Mouse (Mus musculus): ENCODE results near the gene Rnf182. TPM values are rescaled to one million over a fixed set of nuclear protein-coding genes. Genes with fewer than 3 reads are reported as not detected.

Gene Rnf182
- polyA plus RNA-seq, 1 experiment from 2014 or later = 1.9 TPM

- Histone ChIP-seq H3K4me1 (replicated peaks) (peaks cover 4% of the 10 kb centered on the region; the same call in 1 of the 2 replicates), H3K9ac (no peak overlapping the region), H3K27me3 (replicated peaks) (no peaks in the 10 kb centered on the region), H3K4me2 (replicated peaks) (peak overlapping the region; percentile 89), H3K9me3 (no peaks in the 10 kb centered on the region), H3K4me3 (replicated peaks) (peak overlapping the region; percentile 68), H3K36me3 (no peaks in the 10 kb centered on the region), H3K27ac (no peak overlapping the region)
- WGBS = 41% methylated on average over 6 of the region's 6 CpGs
- no peak for ATAC-seq
These were observed 1.0 kb downstream of the Rnf182 start for GRCm38 (mm10) chr13:43616551-43616950.

GRCm38 (mm10) chr13:43619550-43620175, 4.2 kb downstream of the Rnf182 start:
- Histone ChIP-seq H3K9me3 (no peaks in the 10 kb centered on the region), H3K4me3 (replicated peaks) (no peak overlapping the region), H3K27me3 (replicated peaks) (no peaks in the 10 kb centered on the region), H3K36me3 (no peaks in the 10 kb centered on the region), H3K9ac (no peak overlapping the region), H3K27ac (no peak overlapping the region), H3K4me1 (replicated peaks) (peaks cover 4% of the 10 kb centered on the region; the same call in 1 of the 2 replicates), H3K4me2 (replicated peaks) (no peak overlapping the region)
- WGBS = 64% methylated on average over 4 of the region's 4 CpGs
- ATAC-seq = no peak

- Histone ChIP-seq H3K4me3 (replicated peaks) (no peak overlapping the region), H3K36me3 (no peaks in the 10 kb centered on the region), H3K9ac (no peak overlapping the region), H3K27ac (no peak overlapping the region), H3K27me3 (replicated peaks) (no peaks in the 10 kb centered on the region), H3K9me3 (no peaks in the 10 kb centered on the region), H3K4me2 (replicated peaks) (no peak overlapping the region), H3K4me1 (replicated peaks) (no peaks in the 10 kb centered on the region)
- WGBS = 82% methylated on average over 5 of the region's 5 CpGs
- ATAC-seq = no peak
These were observed 12.4 kb downstream of the Rnf182 start for GRCm38 (mm10) chr13:43627922-43628321.

DNA sequence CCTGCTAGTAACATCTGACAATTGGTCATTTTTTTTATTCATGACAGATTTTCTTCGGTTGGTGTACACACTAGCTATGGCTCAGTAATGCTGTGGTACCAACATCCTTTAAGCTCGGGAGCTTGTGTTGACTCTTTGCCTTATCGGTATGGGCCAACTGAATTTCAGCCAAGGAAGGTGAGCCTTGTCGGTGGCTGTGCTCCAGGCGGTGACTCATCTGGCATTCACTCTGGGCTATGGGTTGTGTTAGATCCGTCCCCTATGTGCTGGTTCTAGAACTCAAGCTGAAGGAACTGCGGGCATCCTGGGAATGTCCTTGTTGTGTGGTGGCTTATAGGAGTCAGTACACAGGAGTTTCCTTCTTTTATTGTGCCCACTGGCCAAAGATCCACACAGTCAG, 14.3 kb downstream of the Rnf182 start:
- H3K9ac ChIP-seq = no peak overlapping the region
- ATAC-seq = no peak
- no peaks in the 10 kb centered on the region for H3K9me3 ChIP-seq
- no peak overlapping the region for H3K27ac ChIP-seq
- 77% methylated on average over 7 of the region's 7 CpGs for WGBS
- no peaks in the 10 kb centered on the region for H3K36me3 ChIP-seq
- H3K4me3 ChIP-seq (replicated peaks) = no peak overlapping the region
- H3K27me3 ChIP-seq (replicated peaks) = no peaks in the 10 kb centered on the region
- no peaks in the 10 kb centered on the region for H3K4me1 ChIP-seq (replicated peaks)
- no peak overlapping the region for H3K4me2 ChIP-seq (replicated peaks)

DNA sequence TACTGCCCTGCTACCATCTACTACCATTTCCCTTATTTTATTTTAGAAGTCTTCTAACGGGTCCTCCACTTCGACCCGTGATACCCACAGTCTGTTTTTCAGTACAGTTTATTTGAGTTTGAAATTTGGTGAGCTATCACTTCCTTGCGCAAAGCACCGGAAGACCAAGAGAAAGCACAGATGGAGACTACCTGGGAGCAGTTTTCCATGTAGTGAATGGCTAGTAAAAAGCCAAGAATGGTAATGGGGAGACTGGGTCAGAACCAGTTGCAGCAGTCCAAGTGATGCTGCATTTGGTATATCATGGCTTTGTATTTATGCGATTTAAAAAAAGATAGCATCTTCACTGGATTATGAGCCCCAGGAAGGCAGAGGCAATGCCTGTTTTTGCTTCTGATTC, 15.8 kb downstream of the Rnf182 start:
- no peak overlapping the region for H3K4me3 ChIP-seq (replicated peaks)
- H3K4me1 ChIP-seq (replicated peaks) = no peaks in the 10 kb centered on the region
- H3K9ac ChIP-seq = no peak overlapping the region
- H3K36me3 ChIP-seq = no peaks in the 10 kb centered on the region
- H3K27me3 ChIP-seq (replicated peaks) = no peaks in the 10 kb centered on the region
- H3K4me2 ChIP-seq (replicated peaks) = no peak overlapping the region
- no peaks in the 10 kb centered on the region for H3K9me3 ChIP-seq
- 88% methylated on average over 6 of the region's 6 CpGs for WGBS
- H3K27ac ChIP-seq = no peak overlapping the region
- ATAC-seq = no peak

DNA sequence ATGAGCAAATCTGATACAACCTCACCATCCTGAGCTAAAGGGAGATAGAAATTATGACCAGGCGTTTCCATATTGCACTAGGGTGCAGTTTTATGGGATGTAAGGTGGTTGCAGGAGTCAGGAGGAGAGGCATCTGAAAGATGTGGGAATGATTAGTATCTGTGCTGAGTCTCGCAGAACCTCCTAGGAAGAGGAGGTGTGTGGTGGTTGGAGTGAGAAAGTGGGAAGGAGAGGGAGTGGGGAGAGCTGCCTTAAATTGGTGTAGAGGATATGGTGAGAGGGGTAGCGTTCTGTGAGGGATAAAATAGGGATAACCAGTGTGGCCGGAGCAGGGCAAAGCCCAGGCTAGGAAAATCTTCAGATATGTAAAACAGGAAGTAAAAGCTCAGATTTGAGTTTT, 17.5 kb downstream of the Rnf182 start:
- Histone ChIP-seq H3K4me3 (replicated peaks) (no peak overlapping the region), H3K9ac (no peak overlapping the region), H3K36me3 (no peaks in the 10 kb centered on the region), H3K4me1 (replicated peaks) (no peaks in the 10 kb centered on the region), H3K27ac (no peak overlapping the region), H3K27me3 (replicated peaks) (no peaks in the 10 kb centered on the region), H3K4me2 (replicated peaks) (no peak overlapping the region), H3K9me3 (no peaks in the 10 kb centered on the region)
- WGBS = 85% methylated on average over 4 of the region's 4 CpGs
- ATAC-seq = no peak

- no peak for ATAC-seq
- no peaks in the 10 kb centered on the region for H3K36me3 ChIP-seq
- no peak overlapping the region for H3K4me3 ChIP-seq (replicated peaks)
- no peaks in the 10 kb centered on the region for H3K4me1 ChIP-seq (replicated peaks)
- 78% methylated on average over 7 of the region's 7 CpGs for WGBS
- no peaks in the 10 kb centered on the region for H3K27me3 ChIP-seq (replicated peaks)
- no peak overlapping the region for H3K4me2 ChIP-seq (replicated peaks)
- H3K9me3 ChIP-seq = no peaks in the 10 kb centered on the region
- H3K9ac ChIP-seq = no peak overlapping the region
- H3K27ac ChIP-seq = no peak overlapping the region
These were observed 22.2 kb downstream of the Rnf182 start for GRCm38 (mm10) chr13:43637720-43638119.

DNA sequence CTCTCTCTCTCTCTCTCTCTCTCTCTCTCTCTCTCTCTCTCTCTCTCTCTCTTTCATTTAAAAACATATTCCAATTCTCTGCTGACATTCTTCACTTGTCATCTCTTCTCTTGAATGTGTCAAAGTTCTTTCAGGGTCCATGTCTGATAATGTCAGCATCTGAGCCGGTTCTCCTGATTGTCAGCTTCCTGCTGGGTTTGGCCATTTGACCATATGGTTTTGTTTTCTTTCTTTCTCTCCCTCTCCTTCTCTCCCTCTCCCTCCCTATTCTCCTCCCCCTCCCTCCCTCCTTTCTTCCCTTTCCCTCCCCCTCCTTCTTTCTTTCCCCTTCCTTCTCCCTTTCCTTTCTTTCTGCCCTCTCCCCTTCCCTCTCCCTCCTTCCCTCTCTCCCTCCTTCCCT, 29.5 kb downstream of the Rnf182 start:
- Histone ChIP-seq H3K4me3 (replicated peaks) (no peak overlapping the region), H3K27ac (no peak overlapping the region), H3K9ac (no peak overlapping the region), H3K4me1 (replicated peaks) (no peaks in the 10 kb centered on the region), H3K27me3 (replicated peaks) (no peaks in the 10 kb centered on the region), H3K9me3 (no peaks in the 10 kb centered on the region), H3K36me3 (no peaks in the 10 kb centered on the region), H3K4me2 (replicated peaks) (no peak overlapping the region)
- WGBS = 38% methylated on average over 1 of the region's 1 CpGs
- no peak for ATAC-seq

DNA sequence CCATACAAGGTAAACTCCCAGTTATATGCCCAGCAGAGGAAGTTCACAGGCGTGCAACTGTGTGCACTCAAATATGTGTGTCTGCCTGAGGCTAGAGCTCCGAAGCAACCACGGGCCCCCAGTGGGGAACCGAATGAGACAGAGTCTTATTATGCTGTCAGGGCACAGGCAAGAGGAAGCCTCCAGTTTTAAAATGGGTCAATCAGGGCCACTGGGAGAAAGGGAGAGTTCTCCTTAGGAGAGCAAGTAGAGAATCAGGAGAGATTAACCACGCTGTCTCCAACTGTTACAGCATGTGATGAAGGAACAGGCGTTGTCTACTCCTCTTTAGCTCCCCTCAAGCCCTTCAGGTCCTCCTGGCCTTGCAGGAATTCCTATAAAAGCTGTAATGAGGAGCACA, 33.0 kb downstream of the Rnf182 start:
- no peak overlapping the region for H3K4me3 ChIP-seq (replicated peaks)
- H3K9me3 ChIP-seq = no peaks in the 10 kb centered on the region
- H3K27me3 ChIP-seq (replicated peaks) = no peaks in the 10 kb centered on the region
- no peaks in the 10 kb centered on the region for H3K4me1 ChIP-seq (replicated peaks)
- no peak for ATAC-seq
- no peak overlapping the region for H3K27ac ChIP-seq
- H3K9ac ChIP-seq = no peak overlapping the region
- 65% methylated on average over 6 of the region's 6 CpGs for WGBS
- H3K4me2 ChIP-seq (replicated peaks) = no peak overlapping the region
- H3K36me3 ChIP-seq = no peaks in the 10 kb centered on the region

DNA sequence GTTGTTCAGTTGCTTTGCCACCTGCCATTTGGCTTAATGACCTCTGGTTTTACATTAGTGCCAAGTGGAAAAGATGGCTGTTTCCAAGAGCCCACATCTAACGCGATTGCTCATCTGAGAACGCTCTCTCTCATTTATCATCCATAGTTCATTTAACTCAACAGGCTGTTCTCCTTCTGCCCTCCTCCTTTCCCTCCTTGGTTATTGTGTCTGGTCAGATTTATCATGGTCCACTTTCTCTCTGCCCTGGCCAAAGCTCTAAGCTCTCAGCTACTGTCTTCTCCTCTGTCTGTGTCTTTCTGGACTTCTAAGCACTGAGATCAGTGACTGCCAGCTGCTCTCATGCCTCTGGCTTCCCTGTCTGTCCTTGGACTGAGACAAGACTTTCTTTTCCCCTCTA, 35.8 kb downstream of the Rnf182 start:
- no peak overlapping the region for H3K9ac ChIP-seq
- WGBS = 72% methylated on average over 3 of the region's 3 CpGs
- H3K27me3 ChIP-seq (replicated peaks) = no peaks in the 10 kb centered on the region
- no peak for ATAC-seq
- no peak overlapping the region for H3K4me2 ChIP-seq (replicated peaks)
- H3K4me3 ChIP-seq (replicated peaks) = no peak overlapping the region
- H3K27ac ChIP-seq = no peak overlapping the region
- H3K36me3 ChIP-seq = no peaks in the 10 kb centered on the region
- H3K9me3 ChIP-seq = no peaks in the 10 kb centered on the region
- no peaks in the 10 kb centered on the region for H3K4me1 ChIP-seq (replicated peaks)

DNA sequence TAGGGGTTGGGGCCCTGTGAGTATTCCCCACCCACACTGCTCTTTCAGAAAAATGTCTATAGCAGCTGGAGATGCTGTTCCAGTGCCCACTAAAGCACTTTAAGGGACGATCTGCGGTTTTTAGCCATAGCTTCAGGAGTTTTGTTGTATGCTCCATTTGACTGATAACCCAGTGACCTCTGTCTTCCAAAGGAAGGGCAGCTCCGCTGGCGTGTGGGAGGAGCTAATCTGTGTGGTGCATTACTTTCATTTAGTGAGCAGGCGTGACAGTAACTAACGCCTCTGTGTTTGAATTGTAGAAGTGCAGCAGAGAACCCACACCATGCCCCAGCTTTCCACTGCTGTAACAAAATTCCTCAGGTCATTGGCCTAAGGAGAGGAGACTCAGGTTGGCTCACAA, 38.6 kb downstream of the Rnf182 start:
- Histone ChIP-seq H3K4me3 (replicated peaks) (no peak overlapping the region), H3K4me2 (replicated peaks) (no peak overlapping the region), H3K27me3 (replicated peaks) (no peaks in the 10 kb centered on the region), H3K9me3 (no peaks in the 10 kb centered on the region), H3K9ac (no peak overlapping the region), H3K4me1 (replicated peaks) (no peaks in the 10 kb centered on the region), H3K36me3 (no peaks in the 10 kb centered on the region), H3K27ac (no peak overlapping the region)
- 36% methylated on average over 6 of the region's 6 CpGs for WGBS
- no peak for ATAC-seq

DNA sequence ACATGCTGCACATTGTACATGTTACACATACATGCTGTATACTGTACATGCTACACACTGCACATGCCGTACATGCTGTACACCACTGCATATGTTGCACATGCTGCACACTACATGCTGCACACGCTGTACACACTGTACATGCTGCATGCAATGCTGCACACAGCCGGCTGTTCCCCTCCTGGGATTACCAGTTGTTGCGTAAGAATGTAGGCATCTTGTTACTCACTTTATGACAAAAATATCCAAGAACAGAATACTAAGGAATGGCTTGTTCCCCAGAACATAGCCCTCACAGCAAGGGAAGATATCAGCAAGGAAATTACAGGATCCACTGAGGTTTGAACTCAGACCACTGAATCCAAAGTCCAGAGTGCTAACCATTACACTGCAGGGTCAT, 47.7 kb downstream of the Rnf182 start:
- Histone ChIP-seq H3K4me3 (replicated peaks) (no peak overlapping the region), H3K27ac (no peak overlapping the region), H3K27me3 (replicated peaks) (no peaks in the 10 kb centered on the region), H3K36me3 (no peaks in the 10 kb centered on the region), H3K9ac (no peak overlapping the region), H3K4me1 (replicated peaks) (no peaks in the 10 kb centered on the region), H3K9me3 (no peaks in the 10 kb centered on the region), H3K4me2 (replicated peaks) (no peak overlapping the region)
- 92% methylated on average over 4 of the region's 4 CpGs for WGBS
- ATAC-seq = no peak

GRCm38 (mm10) chr13:43666130-43666529, 50.6 kb downstream of the Rnf182 start:
- H3K27me3 ChIP-seq (replicated peaks) = no peaks in the 10 kb centered on the region
- H3K4me2 ChIP-seq (replicated peaks) = no peak overlapping the region
- no peak overlapping the region for H3K4me3 ChIP-seq (replicated peaks)
- H3K27ac ChIP-seq = no peak overlapping the region
- H3K4me1 ChIP-seq (replicated peaks) = no peaks in the 10 kb centered on the region
- H3K36me3 ChIP-seq = no peaks in the 10 kb centered on the region
- H3K9ac ChIP-seq = no peak overlapping the region
- no peak for ATAC-seq
- 92% methylated on average over 12 of the region's 12 CpGs for WGBS
- no peaks in the 10 kb centered on the region for H3K9me3 ChIP-seq

Data from intestine, embryonic 15.5 days (tissue).